In genomic region chr9:98856210-98856609, GRCm38 (mm10) we compare ENCODE assay signal across 39 mouse cellular contexts. TPM values are rescaled to one million over a fixed set of nuclear protein-coding genes. Genes with fewer than 3 reads are reported as not detected.
DNase-seq lines count a peak whose midpoint lies in the region; ATAC-seq and TF ChIP-seq lines count a peak whose summit lies in the region.
"Had no signal": no experiment of that assay in that cellular context is flagged by ENCODE, and none has a peak within 500 bp of the region (broad histone marks: within the 10 kb centered on the region; RNA-seq: fewer than 3 reads in every experiment).

Gene Prr23a2, plus strand, starts transcription at chr9:98856494.

- no peak within 1 kb of the TSS for H3K4me2 ChIP-seq in kidney, postnatal 0 days (ENCODE audit: low read length)
- H3K4me2 ChIP-seq in midbrain, embryonic 13.5 days (replicated peaks) = no peak within 1 kb of the TSS
- H3K4me2 ChIP-seq: forebrain, embryonic 13.5 days; heart, embryonic 13.5 days; hindbrain, embryonic 14.5 days; liver, embryonic 12.5 days; midbrain, embryonic 12.5 days had no signal

- H3K27me3 ChIP-seq in kidney, postnatal 0 days (ENCODE audit: insufficient read depth, low read length) = no peaks in the 10 kb centered on the region
- no peaks in the 10 kb centered on the region for H3K27me3 ChIP-seq in megakaryocyte, embryonic 14.5 days (replicated peaks)
- H3K27me3 ChIP-seq in midbrain, embryonic 13.5 days = no peaks in the 10 kb centered on the region
- H3K27me3 ChIP-seq: forebrain, embryonic 13.5 days; heart, embryonic 13.5 days; liver, embryonic 12.5 days; midbrain, embryonic 12.5 days had no signal

- no peaks in the 10 kb centered on the region for H3K4me1 ChIP-seq in kidney, postnatal 0 days (replicated peaks; ENCODE audit: insufficient read depth, low read length)
- no peaks in the 10 kb centered on the region for H3K4me1 ChIP-seq in megakaryocyte, embryonic 14.5 days
- no peaks in the 10 kb centered on the region for H3K4me1 ChIP-seq in ES-E14 (ENCODE audit: control insufficient read depth in 2 of 2, insufficient read depth in 2 of 2, low read length in 2 of 2, poor library complexity in 1 of 2)
- H3K4me1 ChIP-seq in midbrain, embryonic 13.5 days (replicated peaks) = no peaks in the 10 kb centered on the region
- H3K4me1 ChIP-seq: forebrain, embryonic 13.5 days; heart, embryonic 13.5 days; liver, embryonic 12.5 days; midbrain, embryonic 12.5 days had no signal

- H3K9ac ChIP-seq in kidney, postnatal 0 days (ENCODE audit: low read depth, low read length) = no peak within 1 kb of the TSS
- 0 out of 2 replicates have a peak within 1 kb of the TSS, but pooled peaks have one; percentile 40 for H3K9ac ChIP-seq in ES-E14 (ENCODE audit: insufficient read depth, low read depth, low read length, poor library complexity, severe bottlenecking)
- no peak within 1 kb of the TSS for H3K9ac ChIP-seq in midbrain, embryonic 13.5 days (replicated peaks)
- H3K9ac ChIP-seq: forebrain, embryonic 13.5 days; heart, embryonic 13.5 days; hindbrain, embryonic 14.5 days; liver, embryonic 12.5 days; liver, postnatal 0 days; midbrain, embryonic 12.5 days had no signal

- no peak for ATAC-seq in kidney, postnatal 0 days (replicated peaks; ENCODE audit: low FRiP score, low read depth)
- ATAC-seq in megakaryocyte, adult 5-6 weeks (ENCODE audit: poor library complexity, severe bottlenecking) = no peak
- no peak for ATAC-seq in midbrain, embryonic 13.5 days
- ATAC-seq: CD4-positive, CD25-positive, alpha-beta regulatory T cell, adult 4 months; forebrain, embryonic 13.5 days; intestine, postnatal 0 days; liver, embryonic 12.5 days; liver, postnatal 0 days; Patski had no signal

- no peak for TF ChIP-seq CTCF in kidney, postnatal 0 days (IDR thresholded peaks at IDR 0.05; ENCODE audit: low read depth)

- peak; percentile 2 for DNase-seq in kidney, postnatal 0 days (ENCODE audit: low spot score)
- DNase-seq in kidney, postnatal 25 days = no peak
- peak; percentile 86 for DNase-seq in ES-E14 (ENCODE audit: low read depth, low spot score)
- DNase-seq in testis, postnatal 10 days (ENCODE audit: low spot score) = peak; percentile 44
- DNase-seq in heart, adult 9 months (ENCODE audit: low spot score in 2 of 2) = no peak
- DNase-seq: adrenal gland, adult 8-10 months; cerebellum, adult 11 months; cerebellum, adult 9-10 months; cerebellum, postnatal 36 days; gastrocnemius, postnatal 14 days; heart, adult 11 months; heart, postnatal 10 days; kidney, postnatal 10 days; liver, postnatal 0 days; lung, postnatal 10 days; thymus, adult 18-20 months; thymus, postnatal 36 days had no signal

- H3K27ac ChIP-seq in kidney, postnatal 0 days = no peak within 1 kb of the TSS
- no peak within 1 kb of the TSS for H3K27ac ChIP-seq in ES-E14 (ENCODE audit: insufficient read depth, low read depth, low read length, poor library complexity, severe bottlenecking)
- no peak within 1 kb of the TSS for H3K27ac ChIP-seq in midbrain, embryonic 13.5 days
- H3K27ac ChIP-seq: forebrain, embryonic 13.5 days; heart, embryonic 13.5 days; hindbrain, embryonic 14.5 days; left cerebral cortex, adult 2 months; liver, embryonic 12.5 days; midbrain, embryonic 12.5 days had no signal

- no peak within 1 kb of the TSS for H3K4me3 ChIP-seq in kidney, postnatal 0 days (replicated peaks; ENCODE audit: low read depth, low read length)
- peak within 1 kb of the TSS; percentile 20 for H3K4me3 ChIP-seq in megakaryocyte, embryonic 14.5 days (replicated peaks)
- H3K4me3 ChIP-seq in ES-E14 (ENCODE audit: insufficient read depth in 1 of 2, low read depth in 1 of 2, low read length in 2 of 2, poor library complexity in 1 of 2, severe bottlenecking in 1 of 2) = peak within 1 kb of the TSS; percentile 60 to 68
- H3K4me3 ChIP-seq in midbrain, embryonic 13.5 days (replicated peaks) = no peak within 1 kb of the TSS
- H3K4me3 ChIP-seq: forebrain, embryonic 13.5 days; heart, embryonic 13.5 days; left cerebral cortex, adult 2 months; liver, embryonic 12.5 days; midbrain, embryonic 12.5 days had no signal

- in situ Hi-C loops in ES-E14 (cut with MboI; ENCODE audit: low sequenced_read_pairs in 2 of 2, unreplicated experiment in 2 of 2) = no loop called here

- WGBS in kidney, postnatal 0 days = 85% methylated on average over 18 of the region's 18 CpGs
- WGBS in midbrain, embryonic 13.5 days = 84% methylated on average over 18 of the region's 18 CpGs

- H3K36me3 ChIP-seq in kidney, postnatal 0 days (ENCODE audit: insufficient read depth, low read length) = no peaks in the 10 kb centered on the region
- H3K36me3 ChIP-seq in megakaryocyte, embryonic 14.5 days (replicated peaks; ENCODE audit: low read length) = no peaks in the 10 kb centered on the region
- no peaks in the 10 kb centered on the region for H3K36me3 ChIP-seq in ES-E14 (ENCODE audit: control insufficient read depth, insufficient read depth, low read length, poor library complexity, severe bottlenecking)
- no peaks in the 10 kb centered on the region for H3K36me3 ChIP-seq in midbrain, embryonic 13.5 days
- H3K36me3 ChIP-seq: heart, embryonic 13.5 days; liver, embryonic 12.5 days; midbrain, embryonic 12.5 days had no signal

- no peaks in the 10 kb centered on the region for H3K9me3 ChIP-seq in kidney, postnatal 0 days (replicated peaks; ENCODE audit: low read length)
- H3K9me3 ChIP-seq in megakaryocyte, embryonic 14.5 days = peaks cover 4% of the 10 kb centered on the region
- no peaks in the 10 kb centered on the region for H3K9me3 ChIP-seq in ES-E14 (ENCODE audit: control insufficient read depth, insufficient read depth, low read depth, low read length)
- H3K9me3 ChIP-seq in midbrain, embryonic 13.5 days = no peaks in the 10 kb centered on the region
- H3K9me3 ChIP-seq: forebrain, embryonic 13.5 days; heart, embryonic 13.5 days; liver, embryonic 12.5 days; midbrain, embryonic 12.5 days had no signal

TF ChIP-seq in ES-E14, 5 proteins besides CTCF, POLR2A, EP300 and RAD21:
- TF ChIP-seq HCFC1 (IDR thresholded peaks at IDR 0.05; ENCODE audit: borderline replicate concordance, insufficient read depth, low read length) (peak; percentile 73; the same call in 1 of the 2 replicates), MAFK (IDR thresholded peaks at IDR 0.05; ENCODE audit: insufficient read depth, low read depth, low read length) (no peak)
TF ChIP-seq in ES-E14: peak in this region for 1.

RNA-seq across cellular contexts. Expression of gene Prr23a2, which starts in this region (rescaled TPM):
- polyA plus RNA-seq in kidney, postnatal 0 days (2015; fragmentation: Nextera tagmentation; extraction: Ambion mirVana) = not detected in 2 replicates
- polyA plus RNA-seq in megakaryocyte, embryonic 14.5 days (2012; ENCODE audit: insufficient read depth, low replicate concordance) = not detected in 2 replicates
- total RNA-seq in megakaryocyte, adult 5-6 weeks (2015) = not detected in 2 replicates
- not detected in 2 replicates for total RNA-seq in megakaryocyte, adult 5-6 weeks (2017)
- 0.26 and 1.6 TPM in 2 replicates for total RNA-seq in ES-E14 (2012; rRNA removed)
- polyA plus RNA-seq in midbrain, embryonic 13.5 days (2015; fragmentation: Nextera tagmentation; extraction: Ambion mirVana) = not detected in 2 replicates
- total RNA-seq: adrenal gland, adult 8-10 months; gastrocnemius, postnatal 14 days; heart, postnatal 10 days; hematopoietic stem cell, adult 5-6 weeks; layer of hippocampus, postnatal 14 days; left cerebral cortex, adult 2 months; left cerebral cortex, postnatal 25 days; megakaryocyte progenitor cell, adult 5-6 weeks; MEL had no signal
- polyA plus RNA-seq: CD4-positive, CD25-positive, alpha-beta regulatory T cell, adult 4 months; embryonic facial prominence, embryonic 11.5 days; forebrain, embryonic 13.5 days; heart, embryonic 13.5 days; hindbrain, embryonic 14.5 days; intestine, postnatal 0 days; limb, embryonic 14.5 days; liver, embryonic 12.5 days; liver, postnatal 0 days; midbrain, embryonic 12.5 days; neural tube, embryonic 14.5 days; Patski; small intestine, adult 2 months; stomach, embryonic 14.5 days had no signal

Comparison
In these comparisons a context has a peak if more than half of its experiments do, and no peak if none do; other contexts are left out.
1. Peak in DNase-seq in kidney, postnatal 0 days; RNA of the gene not detected or under 1 TPM.
2. DNase-seq: peak in ES-E14 (single experiment) and testis, postnatal 10 days (single experiment); none in kidney, postnatal 25 days (0 of 2) and heart, adult 9 months (0 of 2).
3. H3K4me3 ChIP-seq: peak in megakaryocyte, embryonic 14.5 days (single experiment) and ES-E14 (2 of 2); none in kidney, postnatal 0 days (single experiment) and midbrain, embryonic 13.5 days (single experiment).